Mouse (Mus musculus): ENCODE results near the gene Hspa4. TPM values are rescaled to one million over a fixed set of nuclear protein-coding genes. Genes with fewer than 3 reads are reported as not detected.

Hspa4 gene
- 224 TPM for polyA plus RNA-seq (2017; shearing (Covaris generic))

DNA sequence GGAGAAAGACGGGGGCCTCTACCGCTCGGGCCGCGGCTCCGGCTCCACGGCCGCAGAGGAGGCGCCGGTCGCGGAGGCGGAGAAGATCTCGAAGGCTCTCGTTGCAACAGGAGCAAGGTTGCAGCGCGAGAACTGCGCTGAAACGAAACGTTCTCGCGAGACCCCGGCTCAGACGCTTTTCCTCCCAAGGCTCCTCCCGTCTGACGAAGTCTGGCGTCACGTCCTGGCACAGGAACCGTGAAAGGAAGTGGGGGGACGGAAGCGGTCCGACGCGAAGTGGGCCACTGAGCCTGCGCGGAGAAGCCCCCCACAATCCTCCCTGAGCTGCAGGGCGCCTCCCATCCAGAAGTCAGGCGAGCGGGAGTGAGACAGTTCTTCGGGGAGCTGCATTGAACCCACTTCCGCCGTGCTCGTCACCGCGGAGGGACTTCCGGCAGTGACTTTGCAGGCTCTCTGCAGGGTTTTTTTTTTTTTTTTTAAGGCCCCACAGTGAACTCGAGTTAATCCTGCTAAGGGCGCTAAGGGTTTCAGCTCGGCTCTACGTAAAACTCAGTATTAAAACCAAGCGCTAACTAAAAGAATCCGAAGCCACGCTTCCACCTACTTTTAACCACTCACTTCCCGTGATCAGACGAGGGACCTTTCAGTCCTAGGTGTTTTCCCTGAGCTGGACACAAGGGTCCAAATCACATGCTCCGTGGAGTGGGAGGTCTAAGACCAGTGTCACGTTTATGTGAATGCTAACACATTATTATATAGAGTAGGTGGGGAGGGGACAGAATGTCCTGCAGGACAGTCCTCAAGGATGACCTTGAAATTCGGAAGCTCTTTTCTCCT is at the start of gene Hspa4:
TSS of gene Hspa4 (minus strand) at position 128 of the 837 bp plus-strand sequence.

DNA sequence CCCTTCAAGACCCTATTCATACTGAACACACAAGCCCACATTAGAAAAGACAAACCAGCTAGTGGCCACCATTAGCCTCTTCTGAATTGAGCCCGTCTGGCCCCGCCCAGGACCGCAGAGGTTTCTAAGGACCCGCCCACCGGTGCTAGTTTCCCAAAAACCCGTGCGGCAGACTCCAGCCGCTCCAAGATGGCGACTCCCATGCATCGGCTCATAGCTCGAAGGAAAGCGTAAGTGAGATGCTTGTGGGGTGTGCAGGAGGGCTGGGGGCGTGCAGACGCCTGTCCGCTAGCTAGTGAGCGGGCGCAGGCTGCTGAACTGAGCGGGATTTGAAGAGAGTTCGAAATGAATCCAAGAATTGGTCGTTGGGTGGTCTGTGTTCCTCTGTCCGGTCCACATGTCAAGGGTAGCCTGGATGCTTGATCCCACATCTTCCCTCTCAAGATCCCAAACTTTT is 24.3 kb upstream of the Hspa4 start, which contains the start of gene Zcchc10:
TSS of gene Zcchc10 (plus strand) at position 168 of the 457 bp plus-strand sequence.

Other genes starting within 250 kb of the Hspa4 start
- 27.0 TPM for gene Zcchc10, start 24.2 kb upstream of the Hspa4 start, polyA plus RNA-seq (2017; shearing (Covaris generic))
- 478 TPM for gene Aff4, start 50.4 kb upstream of the Hspa4 start, polyA plus RNA-seq (2017; shearing (Covaris generic))
- gene Leap2, start 122.7 kb upstream of the Hspa4 start, polyA plus RNA-seq (2017; shearing (Covaris generic)) = not detected
- 203 TPM for gene Uqcrq, start 130.4 kb upstream of the Hspa4 start, polyA plus RNA-seq (2017; shearing (Covaris generic))
- gene Gdf9, start 130.6 kb upstream of the Hspa4 start, polyA plus RNA-seq (2017; shearing (Covaris generic)) = 0.30 TPM
- 0.16 TPM for gene Gm10447, start 156.7 kb upstream of the Hspa4 start, polyA plus RNA-seq (2017; shearing (Covaris generic))
- 0.12 TPM for gene Shroom1, start 156.7 kb upstream of the Hspa4 start, polyA plus RNA-seq (2017; shearing (Covaris generic))
- gene Gm9837, start 170.0 kb upstream of the Hspa4 start, polyA plus RNA-seq (2017; shearing (Covaris generic)) = not detected
- not detected for gene Gm9945, start 179.7 kb upstream of the Hspa4 start, polyA plus RNA-seq (2017; shearing (Covaris generic))
- not detected for gene Sowaha, start 179.8 kb upstream of the Hspa4 start, polyA plus RNA-seq (2017; shearing (Covaris generic))
- 1.9 TPM for gene Sept8, start 218.8 kb upstream of the Hspa4 start, polyA plus RNA-seq (2017; shearing (Covaris generic))

Measured in effector memory CD4-positive, alpha-beta T cell, adult 5 months (primary cell).